Mouse (Mus musculus): ENCODE results near the gene Gclm. TPM values are rescaled to one million over a fixed set of nuclear protein-coding genes. Genes with fewer than 3 reads are reported as not detected.
"Not testable (repeated sequence)": the region's sequence is repeated elsewhere in the genome, so short reads cannot be mapped to it uniquely, and the experiment has no call there.

The Gclm gene
- total RNA-seq, 2 experiments from 2014 or later: 57.2 to 61.6 TPM

- DNase-seq; intact Hi-C loops (cut with DNase I): not testable (repeated sequence)
These were observed 44.0 kb downstream of the Gclm start for GRCm38 (mm10) chr3:122289344-122289743.

DNA sequence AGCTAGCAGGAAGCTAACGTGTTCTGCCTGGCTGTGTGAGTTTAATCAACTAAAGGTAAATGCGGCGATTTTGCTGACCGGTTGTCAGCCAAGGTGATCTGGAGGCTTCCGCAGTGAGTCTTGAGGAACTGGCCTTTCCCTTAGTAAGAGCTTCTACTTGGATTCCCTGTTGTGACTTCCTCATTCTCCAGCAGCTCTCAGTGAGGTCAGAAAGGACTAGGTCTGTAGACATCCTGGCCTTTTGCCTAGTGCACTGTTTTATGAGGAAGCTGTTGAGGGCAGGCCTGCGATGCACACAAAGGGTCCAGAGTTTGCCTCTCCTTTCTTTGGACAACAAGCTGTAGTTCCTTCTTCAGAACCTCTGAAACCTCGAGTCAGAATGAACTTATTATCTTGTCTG lies 45.3 kb downstream of the Gclm start:
- intact Hi-C loops (cut with DNase I): loop anchor here (2.0 to 5.0 kb wide), 3 partner anchors 16 to 403 kb away; partner anchors contain the start of genes Dnttip2 and Gclm
- DNase-seq: peak; percentile 27 to 48

DNA sequence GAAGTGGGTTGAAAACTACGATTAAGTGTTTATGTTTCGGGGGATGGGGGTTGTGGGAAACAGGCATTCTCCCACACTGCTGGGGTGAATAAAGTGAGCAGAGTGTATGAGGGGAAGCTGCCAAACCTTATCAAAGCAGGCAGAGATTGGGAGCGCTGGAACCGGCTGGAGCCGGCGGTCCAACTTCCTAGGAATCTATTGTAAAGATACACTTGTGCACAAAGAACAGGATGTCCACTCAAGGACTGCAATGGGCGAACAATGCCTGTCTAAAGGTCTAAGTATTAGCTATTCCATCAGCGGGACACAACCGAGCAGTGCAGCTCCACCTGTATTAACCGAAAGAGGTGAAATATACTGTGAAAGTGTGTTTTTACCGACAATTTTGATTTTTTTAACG lies 46.5 kb downstream of the Gclm start:
- DNase-seq: peak; percentile 41 to 50
- intact Hi-C loops (cut with DNase I): loop anchor here (2.0 to 5.0 kb wide), 3 partner anchors 17 to 405 kb away; partner anchors contain the start of genes Dnttip2 and Gclm

DNA sequence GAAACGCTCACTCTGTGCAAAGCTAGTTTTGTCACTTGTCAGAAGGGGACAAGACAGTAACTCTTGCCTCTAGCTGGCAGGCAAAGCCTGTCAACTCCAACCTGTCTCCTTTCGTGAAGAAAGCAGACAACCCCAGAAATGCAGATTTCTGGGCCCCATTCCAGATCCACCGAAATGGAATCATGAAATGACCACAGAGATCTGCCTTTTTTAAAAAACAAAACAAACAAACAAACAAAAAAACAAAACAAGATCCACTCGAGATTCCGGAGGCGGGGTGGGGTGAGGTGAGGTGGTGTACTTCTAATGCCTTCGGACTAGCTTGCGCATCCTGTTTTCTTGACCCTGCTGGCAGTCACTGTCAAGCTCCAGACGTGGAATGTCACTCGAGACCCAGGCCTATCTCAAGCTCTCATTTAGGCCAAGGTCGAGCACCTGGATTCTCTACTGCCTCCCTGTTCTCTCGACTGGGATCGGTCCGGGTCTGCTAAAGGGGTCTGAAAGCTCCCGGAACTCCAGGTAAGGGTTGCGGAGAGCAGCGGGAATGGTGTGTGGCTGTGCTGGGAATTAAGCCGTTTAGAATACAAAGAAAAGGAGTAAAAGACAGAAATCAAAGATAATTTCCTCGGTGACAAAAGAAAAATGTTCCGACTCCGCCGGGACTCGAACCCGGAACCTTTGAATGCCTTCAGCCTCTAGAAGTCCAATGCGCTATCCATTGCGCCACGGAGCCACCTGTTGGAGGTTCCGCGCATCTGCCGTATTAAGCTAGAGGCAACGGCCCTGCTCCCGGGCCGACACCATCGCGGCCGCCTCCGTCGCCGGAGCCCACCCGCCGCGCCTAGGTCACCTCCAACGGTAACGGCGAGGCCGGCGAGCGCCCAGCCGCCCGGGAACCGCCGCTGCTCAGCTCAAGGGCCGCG lies 47.2 kb downstream of the Gclm start:
- DNase-seq: peak; percentile 95 to 97
- intact Hi-C loops (cut with DNase I): loop anchor here (5.0 kb wide), 2 partner anchors 45 to 405 kb away; partner anchors contain the start of gene Gclm

- intact Hi-C loops (cut with DNase I): loop anchor here (5.0 kb wide), 2 partner anchors 46 to 406 kb away; partner anchors contain the start of gene Gclm
- peak in 1 of 2 experiments; percentile 91 for DNase-seq
These were observed 48.0 kb downstream of the Gclm start for GRCm38 (mm10) chr3:122293223-122293953.

GRCm38 (mm10) chr3:122293954-122294850 lies 48.8 kb downstream of the Gclm start, which contains the start of gene Bcar3:
Gene Bcar3, plus strand, starts transcription at chr3:122294136.
- DNase-seq: peak; percentile 89 to 91
- intact Hi-C loops (cut with DNase I): loop anchor here (5.0 kb wide), 2 partner anchors 47 to 407 kb away; partner anchors contain the start of gene Gclm

GRCm38 (mm10) chr3:122295511-122295910 lies 50.2 kb downstream of the Gclm start:
- peak; percentile 54 to 71 for DNase-seq
- intact Hi-C loops (cut with DNase I): loop anchor here (1.0 kb wide), 1 partner anchor 343 kb away; no protein-coding TSS in a partner anchor

DNA sequence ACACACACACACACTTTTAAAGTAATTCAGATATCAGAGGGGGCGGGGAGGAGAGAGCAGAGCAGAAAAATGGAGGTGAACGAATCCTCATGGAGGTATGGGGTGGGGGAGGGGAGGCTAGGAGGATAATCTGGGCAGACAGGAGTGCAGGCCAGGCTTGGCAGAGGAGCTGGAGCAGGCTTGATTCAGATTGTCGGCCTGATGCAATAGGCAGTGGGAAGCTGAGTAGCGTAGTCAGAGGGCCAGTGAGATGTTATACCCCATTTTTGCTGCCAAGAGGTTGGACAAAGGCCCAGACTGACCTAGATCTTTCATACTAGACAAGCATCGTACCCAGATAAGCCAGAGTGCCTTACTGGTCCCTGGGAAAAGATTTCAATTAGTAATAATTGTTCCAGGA lies 51.6 kb downstream of the Gclm start:
- DNase-seq: peak in 1 of 2 experiments; percentile 21
- intact Hi-C loops (cut with DNase I): no loop called here

- intact Hi-C loops (cut with DNase I): no loop called here
- DNase-seq: peak; percentile 29 to 35
These were observed 55.9 kb downstream of the Gclm start for GRCm38 (mm10) chr3:122300983-122301919.

GRCm38 (mm10) chr3:122304560-122304959 lies 59.2 kb downstream of the Gclm start:
- no peak for DNase-seq
- intact Hi-C loops (cut with DNase I): no loop called here

DNA sequence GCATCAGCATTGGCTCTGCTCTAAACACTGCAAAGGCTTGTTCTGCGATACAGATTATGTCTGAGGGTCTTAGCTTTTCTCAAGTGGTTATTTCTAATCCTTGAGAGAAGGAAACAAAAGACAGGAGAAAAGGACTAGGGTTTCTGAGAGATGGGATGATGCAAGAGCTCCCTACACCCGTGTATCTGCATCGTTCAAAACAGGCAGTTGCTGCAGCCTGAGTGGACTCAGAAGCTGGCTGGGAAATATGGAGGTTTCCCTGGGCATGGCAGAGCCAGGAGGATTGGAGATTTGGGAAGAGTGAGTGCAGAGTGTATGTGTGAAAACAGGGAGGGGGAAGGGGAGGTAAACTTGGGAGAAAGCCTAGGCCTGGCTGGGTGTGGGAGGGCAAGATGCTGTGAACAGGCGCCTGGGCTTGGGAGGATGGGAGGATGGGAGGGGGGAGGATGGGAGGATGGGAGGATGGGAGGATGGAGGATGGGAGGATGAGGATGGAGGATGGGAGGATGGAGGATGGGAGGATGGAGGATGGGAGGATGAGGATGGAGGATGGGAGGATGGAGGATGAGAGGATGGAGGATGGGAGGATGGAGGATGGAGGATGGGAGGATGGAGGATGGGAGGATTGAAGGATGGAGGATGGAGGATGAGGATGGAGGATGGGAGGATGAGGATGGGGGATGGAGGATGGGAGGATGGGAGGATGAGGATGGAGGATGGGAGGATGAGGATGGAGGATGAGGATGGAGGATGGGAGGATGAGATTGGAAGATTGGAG lies 62.7 kb downstream of the Gclm start:
- intact Hi-C loops (cut with DNase I): no loop called here
- DNase-seq: no peak

- intact Hi-C loops (cut with DNase I): no loop called here
- no peak for DNase-seq
These were observed 63.6 kb downstream of the Gclm start for GRCm38 (mm10) chr3:122308981-122309380.

DNA sequence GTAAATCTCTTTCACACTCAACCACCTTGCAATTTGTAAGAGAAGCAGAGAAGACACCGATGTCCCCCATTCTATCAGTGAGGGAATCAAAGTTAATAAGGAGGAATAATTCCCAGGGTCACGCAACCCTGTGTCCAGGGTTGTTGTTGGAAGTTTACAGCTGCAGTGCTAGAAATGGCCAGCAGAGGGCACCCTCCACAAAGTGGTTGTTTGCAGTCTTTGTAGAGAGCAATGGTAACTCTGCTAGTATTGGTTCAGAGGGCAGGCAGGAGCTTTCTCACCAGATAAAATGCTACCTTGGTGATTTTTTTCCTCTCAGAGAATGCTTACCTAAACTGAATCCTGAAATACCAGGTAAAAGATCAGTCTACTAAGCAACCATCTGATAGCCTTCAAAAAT lies 66.7 kb downstream of the Gclm start:
- intact Hi-C loops (cut with DNase I): loop anchor here (1.0 to 10.0 kb wide), 3 partner anchors 103 to 327 kb away; no protein-coding TSS in a partner anchor
- DNase-seq: peak; percentile 85 to 92

DNA sequence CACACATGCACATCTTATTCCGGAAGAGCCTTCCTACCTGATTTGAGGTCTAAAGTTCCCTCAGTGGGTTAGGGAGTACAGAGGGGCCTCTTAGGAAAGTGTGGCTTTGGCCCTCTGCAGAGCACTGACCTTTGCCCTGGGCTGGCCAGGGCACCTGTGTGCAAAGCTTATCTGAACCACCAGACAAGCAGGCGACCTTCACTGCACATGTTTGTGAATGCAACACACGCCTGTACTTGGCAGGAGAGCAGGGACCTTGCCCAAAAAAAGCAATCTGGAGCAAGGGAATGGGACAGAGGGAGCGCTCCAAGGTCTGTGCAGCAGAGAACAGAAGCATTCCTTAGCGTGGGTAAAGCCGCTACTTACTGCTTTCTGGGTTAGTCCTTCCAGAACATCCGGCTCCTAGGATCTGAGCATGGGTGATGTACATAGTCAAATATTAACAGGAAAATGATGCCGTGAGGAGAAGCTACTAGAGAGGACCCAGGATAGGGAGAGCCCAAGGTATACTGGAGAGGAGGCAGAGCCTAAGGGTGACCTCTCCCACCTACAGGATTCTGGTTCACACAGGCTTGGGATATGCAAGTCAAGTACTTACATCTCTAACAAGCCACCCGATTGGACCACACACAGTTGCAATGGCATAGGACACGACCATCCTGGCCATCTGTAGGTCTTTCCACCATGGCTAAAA lies 67.7 kb downstream of the Gclm start:
- intact Hi-C loops (cut with DNase I): loop anchor here (1.0 to 10.0 kb wide), 3 partner anchors 102 to 326 kb away; no protein-coding TSS in a partner anchor
- DNase-seq: peak in 1 of 2 experiments; percentile 15

DNA sequence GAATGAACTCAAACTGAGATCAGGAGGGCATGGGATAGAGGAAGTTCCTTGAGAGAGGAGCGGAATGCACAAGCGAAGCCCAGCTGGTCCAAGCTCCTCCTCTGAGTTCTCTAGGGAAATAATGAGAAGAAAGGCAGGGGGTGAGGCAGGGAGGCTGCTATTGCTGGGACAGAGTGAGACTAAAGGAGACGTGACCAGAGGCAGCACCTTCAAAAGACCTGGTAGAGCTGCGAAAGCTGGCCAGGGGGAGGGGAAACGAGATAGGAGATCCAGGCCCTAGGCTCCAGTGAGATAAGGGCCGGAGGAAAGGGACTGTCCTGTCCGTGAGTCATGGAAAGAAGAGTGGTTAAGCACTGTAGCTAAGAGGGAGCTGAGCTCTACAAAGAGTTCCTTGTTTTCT lies 68.6 kb downstream of the Gclm start:
- intact Hi-C loops (cut with DNase I): loop anchor here (2.0 to 10.0 kb wide), 2 partner anchors 101 to 325 kb away; no protein-coding TSS in a partner anchor
- DNase-seq: peak in 1 of 2 experiments; percentile 18

DNA sequence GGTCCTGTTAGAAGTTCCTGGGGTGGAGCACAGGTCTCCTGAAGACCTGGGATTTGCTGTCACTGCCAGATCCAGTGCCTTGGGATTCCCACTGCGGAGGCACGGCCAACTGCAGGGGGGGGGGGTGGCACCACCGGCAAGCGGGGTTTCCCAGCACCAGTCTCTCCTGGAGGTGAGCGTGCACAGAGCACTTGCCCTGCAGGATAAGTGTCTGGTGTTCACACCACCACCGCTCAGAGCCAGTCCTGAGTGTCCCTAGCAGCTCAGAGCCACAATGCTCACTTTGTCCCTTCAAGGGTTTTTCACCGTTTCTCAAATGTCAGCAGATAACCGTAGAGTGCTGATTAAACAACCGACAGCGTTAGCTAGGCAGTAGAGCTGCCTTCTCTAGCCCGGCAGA lies 71.3 kb downstream of the Gclm start:
- no peak for DNase-seq
- intact Hi-C loops (cut with DNase I): loop anchor here (10.0 kb wide), 1 partner anchor 98 kb away; no protein-coding TSS in a partner anchor

GRCm38 (mm10) chr3:122317339-122317738 lies 72.0 kb downstream of the Gclm start:
- DNase-seq: no peak
- intact Hi-C loops (cut with DNase I): loop anchor here (10.0 kb wide), 1 partner anchor 97 kb away; no protein-coding TSS in a partner anchor
